Mouse (Mus musculus) kidney, postnatal 25 days (tissue): ENCODE measurements at regions not wholly inside any gene's neighbourhood (a gene's known extent, or its start where the extent isn't known, plus 50 kb on each side); places are given as distances from the start of the nearest gene placed in this dataset.

Source experiments
- DNase-seq, 2 experiments: peaks; one replicate each; pipeline ENCODE4 v3.0.0; 2021; ENCODE audit warnings: mixed read lengths in 2 of 2

DNA sequence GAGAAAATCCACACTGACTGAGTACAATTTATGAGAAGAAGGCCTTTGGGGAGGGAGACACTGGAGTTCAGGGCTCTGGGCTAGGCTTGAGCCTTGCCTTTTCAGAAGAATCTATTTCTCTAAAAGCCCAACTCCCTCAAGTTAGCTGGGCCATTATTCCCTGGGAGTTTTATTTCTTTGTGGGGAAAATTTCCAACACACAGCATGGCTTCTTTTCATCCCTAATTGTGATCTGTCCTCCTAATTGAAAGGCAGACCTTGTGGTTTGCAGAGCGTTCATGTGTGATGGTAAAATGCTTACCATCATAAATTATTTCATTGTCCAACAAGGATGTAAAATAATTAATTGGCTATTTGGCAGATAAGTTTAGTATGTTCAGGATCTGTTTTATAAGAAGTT is 204.1 kb downstream of the Tgfb2 start:
- DNase-seq, result no peak

- DNase-seq, result no peak
Measured at GRCm38 (mm10) chr1:186497872-186498271, 207.9 kb downstream of the Tgfb2 start.

DNA sequence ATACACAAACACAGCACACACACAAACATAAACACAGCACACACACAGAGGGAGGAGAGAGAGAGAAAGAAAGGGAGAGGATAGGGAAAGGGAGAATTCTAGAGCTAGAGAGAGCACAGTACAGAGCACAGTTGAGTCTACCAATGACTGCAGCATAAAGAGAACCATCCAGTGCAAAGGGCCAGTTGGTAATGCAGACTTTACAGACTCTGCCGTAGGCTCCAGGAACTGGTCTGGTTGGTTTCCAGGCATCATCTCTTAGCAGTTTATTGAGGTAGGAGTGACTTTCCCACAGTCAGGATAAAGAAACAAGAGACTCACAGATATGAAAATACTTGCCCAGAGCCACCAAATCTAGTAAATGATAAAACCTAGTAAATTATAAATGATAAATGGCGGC is 208.5 kb downstream of the Tgfb2 start:
- DNase-seq, result no peak

GRCm38 (mm10) chr1:186494411-186494783 is 211.4 kb downstream of the Tgfb2 start:
- no peak for DNase-seq

DNA sequence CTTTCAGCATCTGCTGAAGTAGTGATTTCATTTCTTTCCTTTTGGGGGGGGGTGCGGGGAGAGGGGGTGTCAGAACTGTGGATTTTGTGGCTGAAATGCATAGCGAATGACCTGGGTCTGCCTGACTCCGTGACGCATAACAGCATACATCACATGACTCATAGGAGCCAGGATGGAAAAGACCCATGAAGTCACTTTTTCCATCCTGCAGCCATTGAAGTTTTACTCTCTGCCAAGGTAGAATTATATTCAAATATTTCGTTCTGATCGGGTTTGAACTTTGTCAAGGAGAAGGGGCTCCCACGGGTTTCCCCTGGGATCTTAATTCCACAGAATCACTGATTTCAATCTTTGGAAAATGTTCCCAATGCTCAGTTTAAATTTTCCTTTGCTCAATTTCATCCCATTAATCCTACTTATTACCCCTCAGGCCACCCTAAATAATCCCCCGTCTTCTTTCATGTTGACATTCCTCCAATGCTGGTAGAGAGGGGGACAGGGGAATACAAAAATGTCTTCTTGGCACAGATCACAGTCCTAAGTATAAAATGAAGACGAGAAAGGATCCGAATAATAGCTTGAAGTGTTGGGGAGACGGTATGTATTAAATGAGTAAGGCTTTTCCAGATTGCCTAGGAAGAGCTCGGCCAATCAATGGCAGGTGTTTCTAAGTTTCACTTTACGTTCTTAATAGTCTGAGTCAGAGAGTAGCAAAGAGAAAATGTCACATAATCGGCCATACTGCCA is 212.0 kb downstream of the Tgfb2 start:
- no peak for DNase-seq

DNA sequence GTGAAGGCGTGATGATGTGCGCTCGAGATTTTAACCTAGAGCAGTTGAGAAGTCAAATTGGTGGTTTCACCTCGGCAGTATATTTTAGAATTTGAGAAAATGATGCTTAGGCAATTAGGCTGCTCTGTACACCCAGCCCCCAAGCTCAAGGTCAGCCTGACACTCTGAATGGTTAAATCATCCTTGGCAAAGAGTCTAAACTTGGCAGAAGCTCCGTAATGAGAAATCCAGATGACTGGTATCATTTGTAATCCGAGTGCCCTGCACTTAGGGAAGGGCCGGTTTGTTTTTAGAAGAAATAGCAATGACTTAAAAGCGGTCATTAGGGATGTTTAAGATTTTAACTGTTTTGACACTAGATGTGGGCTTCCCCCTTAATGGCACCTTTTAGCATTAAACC is 223.6 kb downstream of the Tgfb2 start:
- no peak for DNase-seq

GRCm38 (mm10) chr1:186480019-186480418 is 225.8 kb downstream of the Tgfb2 start:
- DNase-seq, result no peak

DNA sequence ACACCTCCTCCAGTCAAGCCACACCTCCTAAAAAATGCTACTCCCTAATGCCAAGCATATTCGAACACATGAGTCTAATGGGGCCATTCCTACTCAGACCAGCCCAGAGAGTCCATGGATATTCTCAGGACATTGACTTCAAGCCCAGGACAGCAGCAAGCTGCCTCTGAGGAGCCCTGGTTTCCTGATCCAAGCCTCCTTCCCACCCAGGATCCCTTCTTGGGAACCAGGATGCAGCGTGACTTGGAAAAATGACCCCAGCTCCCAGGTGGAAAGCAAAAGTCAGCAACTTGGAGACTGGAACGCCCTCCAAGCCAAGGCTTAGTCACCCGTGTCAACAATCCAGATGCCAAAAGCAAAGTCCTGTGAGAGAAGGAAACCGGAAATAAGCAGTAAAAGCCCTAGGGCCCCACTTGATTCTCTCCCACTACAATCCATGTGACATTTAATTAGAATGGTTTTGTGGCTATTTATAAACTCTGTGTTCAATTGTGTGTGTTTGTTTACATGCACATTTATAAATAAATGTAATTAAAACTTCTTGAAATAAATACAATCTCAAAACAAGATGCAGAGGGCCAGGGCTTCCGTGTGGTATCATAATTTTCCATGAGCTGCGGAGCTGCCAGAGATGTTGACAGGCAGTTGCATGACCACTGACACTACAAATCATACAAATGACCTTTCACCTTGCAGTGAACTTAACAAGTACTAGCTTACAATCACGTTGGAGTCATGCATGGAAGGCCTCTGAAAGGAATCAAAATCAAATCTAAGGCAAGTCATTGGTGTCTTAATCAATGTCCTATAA is 227.2 kb downstream of the Tgfb2 start:
- peak; percentile 71 to 86 for DNase-seq

GRCm38 (mm10) chr1:186474844-186475243 is 230.9 kb downstream of the Tgfb2 start:
- no peak for DNase-seq

- no peak for DNase-seq
Measured at GRCm38 (mm10) chr1:186474385-186474784, 231.4 kb downstream of the Tgfb2 start.

DNA sequence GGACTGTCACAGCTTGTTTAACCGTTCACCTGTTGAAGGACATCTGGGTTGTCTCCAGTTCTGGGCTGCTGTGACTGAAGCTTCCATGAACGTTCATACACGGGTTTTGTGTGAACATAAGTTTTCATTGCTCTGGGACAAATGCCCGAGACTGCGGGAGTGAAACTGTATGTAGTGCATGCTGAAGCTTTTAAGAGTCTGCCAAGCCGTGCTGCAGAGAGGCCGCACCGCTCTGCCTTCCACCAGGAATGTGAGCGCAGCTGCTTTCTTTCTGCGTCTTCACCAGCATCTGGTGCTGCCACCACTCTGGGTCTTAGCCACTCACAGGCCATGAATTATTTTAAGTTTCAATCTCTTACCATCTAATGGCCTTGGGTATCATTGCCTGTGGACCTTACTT is 232.8 kb downstream of the Tgfb2 start:
- no peak for DNase-seq

GRCm38 (mm10) chr1:186465526-186465925 is 240.3 kb downstream of the Tgfb2 start:
- no peak for DNase-seq

- DNase-seq, result no peak
Measured at GRCm38 (mm10) chr1:186460742-186461141, 245.0 kb downstream of the Tgfb2 start.

DNA sequence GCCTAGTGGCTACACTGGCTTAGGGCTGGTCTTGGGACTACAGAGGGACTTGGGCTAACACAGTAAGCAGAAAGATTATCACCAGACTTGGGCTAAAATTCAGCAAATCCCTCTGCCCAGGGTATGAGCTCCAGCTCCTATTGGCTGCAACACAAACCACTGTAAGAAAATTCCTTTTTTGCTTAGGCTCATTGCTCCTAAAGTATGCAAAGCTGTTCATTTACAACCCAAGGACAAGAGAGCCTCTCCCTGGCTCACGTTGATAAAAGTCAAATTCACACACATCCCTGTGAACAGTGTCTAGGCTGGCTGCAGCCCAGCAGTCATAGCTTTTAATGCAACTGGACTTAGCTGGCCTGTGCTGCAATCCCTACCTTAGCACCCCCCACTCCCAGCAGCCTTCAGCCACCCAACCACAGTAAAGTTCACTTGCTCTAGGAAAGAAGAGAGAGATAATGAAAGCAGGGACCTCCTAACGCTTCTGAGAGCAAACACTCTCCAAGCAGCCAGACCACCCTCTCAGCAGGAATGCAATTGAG is 247.6 kb downstream of the Tgfb2 start:
- DNase-seq, result no peak

DNA sequence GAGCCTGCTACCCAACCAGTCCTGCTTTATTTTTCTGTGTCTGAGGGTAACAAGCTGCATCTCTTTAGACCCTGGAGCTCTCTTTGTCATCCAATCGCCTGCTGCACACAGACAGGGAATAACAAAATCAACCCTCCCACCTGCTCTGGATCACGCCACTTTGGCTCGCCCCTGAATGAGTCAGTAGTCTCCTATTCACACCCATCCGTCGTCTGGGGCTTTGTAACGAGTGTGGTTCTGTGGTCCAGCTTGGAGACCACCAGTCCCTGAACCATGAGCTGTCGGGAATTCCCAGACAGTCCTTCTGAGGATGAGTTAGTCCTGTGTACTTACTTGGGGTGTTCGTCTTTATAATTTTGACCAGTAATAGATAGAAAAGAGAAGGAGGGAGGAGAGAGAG is 248.7 kb downstream of the Tgfb2 start:
- no peak for DNase-seq

DNA sequence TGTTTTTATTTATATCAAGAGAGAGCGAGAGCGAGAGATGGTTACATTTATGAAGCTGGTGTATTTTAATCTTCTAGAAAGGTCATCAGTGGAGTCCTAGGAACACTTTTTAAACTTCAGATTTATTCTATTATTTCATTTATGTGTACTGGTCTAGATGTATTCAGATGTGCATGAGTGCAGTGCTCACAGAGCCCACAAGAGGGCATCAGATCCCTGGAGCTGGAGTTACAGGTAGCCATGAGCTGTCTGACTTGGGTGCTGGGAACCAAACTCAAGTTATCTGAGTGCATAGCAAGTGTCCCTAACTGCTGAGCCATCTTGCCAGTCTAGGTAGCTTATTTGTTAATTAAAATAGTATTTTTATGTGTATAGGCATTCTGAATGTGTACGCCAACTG is 249.7 kb downstream of the Tgfb2 start:
- DNase-seq, result peak in 1 of 2 experiments; percentile 37

- DNase-seq, result no peak
Measured at GRCm38 (mm10) chr1:186455177-186455660, 250.6 kb downstream of the Tgfb2 start.

- DNase-seq, result no peak
Measured at GRCm38 (mm10) chr1:186454393-186455085, 251.2 kb downstream of the Tgfb2 start.

GRCm38 (mm10) chr1:186448841-186449650 is 256.7 kb downstream of the Tgfb2 start:
- DNase-seq, result no peak

GRCm38 (mm10) chr1:186447521-186447920 is 258.3 kb downstream of the Tgfb2 start:
- DNase-seq, result no peak

GRCm38 (mm10) chr1:186444701-186445131 is 261.1 kb downstream of the Tgfb2 start:
- peak; percentile 32 to 55 for DNase-seq

DNA sequence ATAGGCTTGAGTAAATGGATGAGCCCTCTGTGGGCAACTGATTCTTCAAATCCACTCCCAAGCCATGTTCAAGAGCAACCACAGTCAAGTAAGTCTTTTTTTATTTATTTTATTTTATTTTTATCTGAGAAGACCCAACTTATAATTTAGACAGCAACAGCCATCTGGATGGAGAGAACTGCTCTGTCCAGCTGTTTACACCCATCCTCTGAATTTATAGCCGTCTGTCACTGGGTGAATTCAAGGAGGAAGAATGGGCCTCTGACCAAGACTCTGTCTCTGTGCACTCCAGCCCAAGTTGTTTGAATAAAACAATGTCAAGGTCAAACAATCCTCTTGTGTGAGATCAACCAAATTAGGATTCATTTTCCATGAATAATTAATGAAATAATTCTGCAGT is 263.6 kb downstream of the Tgfb2 start:
- no peak for DNase-seq
